Mouse (Mus musculus) megakaryocyte-erythroid progenitor cell, adult 5 weeks (primary cell): ENCODE results near the gene Myadm. TPM values are rescaled to one million over a fixed set of nuclear protein-coding genes. Genes with fewer than 3 reads are reported as not detected.

ENCODE experiments used
- polyA plus RNA-seq: library from polyadenylated mRNA; stranded (reverse); fragments of >175 nt; gene quantifications from 2 replicates; pipeline ENCODE4 v1.2.3, GENCODE M21; 2012

Gene Myadm
- 3.7 TPM in 2 replicates for polyA plus RNA-seq

GRCm38 (mm10) chr7:3288976-3289970 is at the start of gene Myadm, which contains the start of gene Prkcg:
Myadm (plus strand) TSS chr7:3289080.
Prkcg (plus strand) TSS chr7:3289179.

GRCm38 (mm10) chr7:3332619-3333521 is 44.0 kb downstream of the Myadm start, which contains the start of gene Cacng7:
Cacng7 (plus strand) TSS chr7:3332955.

Other genes with a start within 250 kb of the Myadm start
- not detected in 2 replicates for gene AU018091, start 119.9 kb upstream of the Myadm start, polyA plus RNA-seq
- gene Nlrp12, start 39.3 kb upstream of the Myadm start, polyA plus RNA-seq = 0.06 and 0.33 TPM in 2 replicates
- gene Prkcg, start 99 bp downstream of the Myadm start, polyA plus RNA-seq = 1.00 and 1.2 TPM in 2 replicates
- gene Cacng7, start 43.9 kb downstream of the Myadm start, polyA plus RNA-seq = 0.05 TPM in 1 of 2 replicates, not detected in the other
- gene Cacng8, start 101.6 kb downstream of the Myadm start, polyA plus RNA-seq = 0.10 and 0.21 TPM in 2 replicates
- gene Cacng6, start 135.1 kb downstream of the Myadm start, polyA plus RNA-seq = not detected in 2 replicates
- gene Tarm1, start 213.5 kb downstream of the Myadm start, polyA plus RNA-seq = 0.06 and 0.10 TPM in 2 replicates